Mouse (Mus musculus) midbrain, embryonic 16.5 days (tissue): ENCODE results near the gene Capn3. TPM values are rescaled to one million over a fixed set of nuclear protein-coding genes. Genes with fewer than 3 reads are reported as not detected.

Experiments
- ATAC-seq: fragments of 200-750 bp; cut with Nextera tagmentation; 2 replicates; pipeline ENCODE4 v1.8.0; 2017; ENCODE audit warnings: moderate TSS enrichment
- H3K27ac ChIP-seq: fragments of 300-500 bp; sonication (generic); 2 replicates; pipeline ENCODE4 v1.5.1; 2014; ENCODE audit warnings: mild to moderate bottlenecking, low read length, mixed read lengths
- H3K27me3 ChIP-seq: fragments of 300-500 bp; sonication (generic); 2 replicates; pipeline ENCODE4 v1.6.1; 2014; ENCODE audit warnings: low read depth, low read length, mixed read lengths; ENCODE audit not compliant: control insufficient read depth, insufficient read depth
- H3K36me3 ChIP-seq: fragments of 300-500 bp; sonication (generic); 2 replicates; pipeline ENCODE4 v1.6.1; 2014; ENCODE audit warnings: mild to moderate bottlenecking, low read length, moderate library complexity, mixed read lengths; ENCODE audit not compliant: control insufficient read depth, insufficient read depth
- H3K4me1 ChIP-seq: fragments of 300-500 bp; sonication (generic); 2 replicates; pipeline ENCODE4 v1.6.1; 2014; ENCODE audit warnings: mild to moderate bottlenecking, low read length, mixed read lengths; ENCODE audit not compliant: control insufficient read depth, insufficient read depth
- H3K4me2 ChIP-seq: fragments of 300-500 bp; sonication (generic); 2 replicates; pipeline ENCODE4 v1.6.1; 2014; ENCODE audit warnings: mild to moderate bottlenecking, low read length, mixed read lengths
- H3K4me3 ChIP-seq: fragments of 300-500 bp; sonication (generic); 2 replicates; pipeline ENCODE4 v1.5.1; 2014; ENCODE audit warnings: low read depth, mild to moderate bottlenecking, low read length, moderate library complexity, mixed read lengths
- H3K9ac ChIP-seq: fragments of 300-500 bp; sonication (generic); 2 replicates; pipeline ENCODE4 v1.6.1; 2014; ENCODE audit warnings: low read depth, low read length, mixed read lengths
- H3K9me3 ChIP-seq: fragments of 300-500 bp; sonication (generic); replicated peaks from 2 replicates; pipeline ENCODE4 v1.6.1; 2014; ENCODE audit warnings: mild to moderate bottlenecking, low read length, mixed read lengths; ENCODE audit not compliant: control insufficient read depth, poor library complexity, severe bottlenecking
- WGBS: fragments of 180-500 bp; shearing (Covaris S2); extraction: QIAGEN DNeasy Blood & Tissue Kit; methylation state at CpG from one replicate; pipeline ENCODE4 v1.1.7; 2014; 5-methylcytosine and 5-hydroxymethylcytosine counted together
- polyA plus RNA-seq: library from polyadenylated mRNA; unstranded; fragments of >200 nt; fragmentation: Nextera tagmentation; extraction: Ambion mirVana; gene quantifications from 2 replicates; pipeline ENCODE4 v1.2.1, GENCODE M21; 2015

Capn3 gene
- polyA plus RNA-seq, 1 experiment from 2014 or later = 0.53 TPM

DNA sequence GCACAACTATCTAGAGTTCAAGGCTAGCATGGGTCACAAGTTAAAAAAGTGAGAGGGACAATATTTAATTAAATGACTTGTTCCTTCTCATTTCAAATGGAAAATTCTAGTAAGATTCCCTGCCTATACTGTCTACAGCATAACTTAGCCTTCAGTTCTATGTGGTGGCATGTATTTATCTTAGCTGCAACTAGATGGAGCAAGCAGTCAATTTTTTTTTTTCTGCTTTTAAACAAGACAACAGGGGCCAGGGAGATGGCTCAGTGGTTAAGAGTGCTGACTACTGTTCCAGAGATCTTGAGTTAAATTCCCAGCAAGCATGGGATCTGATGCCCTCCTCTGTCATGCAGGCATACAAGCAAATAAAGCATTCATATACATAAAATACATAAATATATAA lies 73.7 kb downstream of the Capn3 start:
- H3K4me1 ChIP-seq = no peaks in the 10 kb centered on the region
- no peak overlapping the region for H3K27ac ChIP-seq
- no peak for ATAC-seq
- H3K4me2 ChIP-seq = no peak overlapping the region
- H3K9ac ChIP-seq = no peak overlapping the region
- H3K4me3 ChIP-seq = no peak overlapping the region
- H3K27me3 ChIP-seq = no peaks in the 10 kb centered on the region
- peaks cover 42% of the 10 kb centered on the region for H3K36me3 ChIP-seq
- no peaks in the 10 kb centered on the region for H3K9me3 ChIP-seq

DNA sequence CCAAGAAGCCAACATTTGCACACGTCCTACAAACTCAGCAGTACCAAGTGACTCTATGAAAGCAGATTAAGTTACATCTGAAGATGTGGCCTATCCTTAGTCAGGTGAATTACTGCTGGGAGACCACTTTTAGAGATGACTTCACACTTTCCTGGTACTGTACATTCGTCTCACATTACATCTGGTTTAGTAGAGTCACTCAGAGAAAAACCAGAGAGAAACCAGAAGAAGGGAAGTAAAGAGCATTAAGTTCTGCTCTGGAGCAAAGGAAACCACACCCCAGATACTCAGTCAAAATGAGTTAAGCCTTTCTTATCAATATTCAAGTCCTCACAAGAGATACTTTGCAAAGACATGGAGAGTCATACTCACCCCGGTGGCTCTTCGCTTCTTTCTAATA lies 75.4 kb downstream of the Capn3 start:
- Histone ChIP-seq H3K9me3 (no peaks in the 10 kb centered on the region), H3K4me3 (no peak overlapping the region), H3K27me3 (no peaks in the 10 kb centered on the region), H3K9ac (no peak overlapping the region), H3K27ac (no peak overlapping the region), H3K4me1 (no peaks in the 10 kb centered on the region), H3K36me3 (peaks cover 46% of the 10 kb centered on the region), H3K4me2 (no peak overlapping the region)
- WGBS = 96% methylated on average over 4 of the region's 4 CpGs
- no peak for ATAC-seq

DNA sequence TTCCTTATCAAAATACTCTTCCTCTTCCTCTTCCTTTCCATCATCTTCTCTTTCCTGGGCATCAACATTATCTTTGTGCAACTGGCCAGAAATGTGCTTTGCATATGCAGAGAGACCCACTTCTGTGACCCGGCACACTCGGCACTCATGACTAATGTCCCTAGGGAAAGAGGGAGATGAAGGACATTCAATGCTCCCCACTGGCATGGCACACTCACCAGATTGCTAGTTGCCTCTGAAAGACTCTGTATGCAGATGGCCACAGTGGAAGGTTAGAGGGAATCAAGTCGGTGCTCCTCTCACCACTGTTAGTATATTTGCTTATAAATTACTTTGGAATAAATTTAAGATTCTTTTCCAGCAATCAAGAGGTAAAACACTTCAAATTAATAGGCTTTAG lies 83.5 kb downstream of the Capn3 start:
- H3K9me3 ChIP-seq = no peaks in the 10 kb centered on the region
- H3K4me2 ChIP-seq = no peak overlapping the region
- 0 out of 2 replicates have a peak overlapping the region, but pooled peaks have one; percentile 9 for H3K27ac ChIP-seq
- no peak overlapping the region for H3K9ac ChIP-seq
- H3K4me1 ChIP-seq = peaks cover 4% of the 10 kb centered on the region; the same call in 1 of the 2 replicates
- H3K4me3 ChIP-seq = no peak overlapping the region
- ATAC-seq = no peak
- no peaks in the 10 kb centered on the region for H3K27me3 ChIP-seq
- H3K36me3 ChIP-seq = peaks cover 14% of the 10 kb centered on the region
- WGBS = 39% methylated on average over 3 of the region's 3 CpGs

DNA sequence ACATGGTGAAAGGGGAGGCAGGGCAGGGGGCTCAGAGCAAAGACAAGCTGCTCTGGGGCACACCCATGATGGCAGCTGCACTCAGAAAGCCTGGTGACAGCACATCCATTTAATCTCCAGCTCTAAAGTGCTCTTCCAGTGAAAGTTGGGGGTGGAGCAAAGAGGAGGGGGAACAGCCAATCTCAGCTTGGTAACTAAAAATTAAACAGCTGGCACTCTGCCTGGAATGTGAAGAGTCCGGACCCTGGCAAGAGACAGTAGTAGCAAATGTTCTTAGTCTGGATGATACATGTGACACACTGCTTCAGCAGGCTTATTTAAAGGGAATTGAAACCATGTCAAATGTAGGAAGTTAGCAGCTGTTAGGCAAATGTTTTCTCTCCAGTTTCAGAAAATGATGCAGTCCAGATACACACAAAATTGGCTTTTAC lies 84.0 kb downstream of the Capn3 start:
- peak; percentile 64; the same call in 1 of the 2 replicates for ATAC-seq
- H3K9me3 ChIP-seq = no peaks in the 10 kb centered on the region
- no peak overlapping the region for H3K4me3 ChIP-seq
- peaks cover 4% of the 10 kb centered on the region; the same call in 1 of the 2 replicates for H3K4me1 ChIP-seq
- H3K36me3 ChIP-seq = peaks cover 12% of the 10 kb centered on the region
- 0 out of 2 replicates have a peak overlapping the region, but pooled peaks have one; percentile 9 for H3K27ac ChIP-seq
- H3K9ac ChIP-seq = no peak overlapping the region
- 13% methylated on average over 1 of the region's 1 CpGs for WGBS
- H3K4me2 ChIP-seq = no peak overlapping the region
- H3K27me3 ChIP-seq = no peaks in the 10 kb centered on the region

DNA sequence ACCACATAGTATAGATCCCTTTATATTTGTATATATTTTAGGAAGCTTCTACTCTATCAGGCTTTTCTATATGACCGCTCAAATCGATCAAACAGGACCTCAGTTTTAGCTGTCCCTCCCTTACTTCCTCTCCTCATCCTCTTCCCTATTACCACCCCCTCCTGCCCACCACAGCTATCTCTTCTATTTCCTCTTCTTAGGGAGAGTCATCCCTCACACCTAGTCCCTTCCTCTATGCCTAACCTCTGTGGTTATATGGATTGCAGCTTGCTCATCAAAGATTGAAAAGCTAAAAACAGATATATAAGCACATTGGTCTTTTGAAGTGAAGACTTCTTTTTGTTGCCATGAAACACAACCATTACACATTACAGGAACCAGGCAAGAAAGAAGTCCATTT lies 88.9 kb downstream of the Capn3 start:
- no peak for ATAC-seq
- peaks cover 14% of the 10 kb centered on the region; the same call in 1 of the 2 replicates for H3K36me3 ChIP-seq
- H3K4me2 ChIP-seq = no peak overlapping the region
- H3K4me1 ChIP-seq = peaks cover 2% of the 10 kb centered on the region; the same call in 1 of the 2 replicates
- no peak overlapping the region for H3K9ac ChIP-seq
- H3K9me3 ChIP-seq = no peaks in the 10 kb centered on the region
- H3K4me3 ChIP-seq = no peak overlapping the region
- 98% methylated on average over 2 of the region's 2 CpGs for WGBS
- no peak overlapping the region for H3K27ac ChIP-seq
- H3K27me3 ChIP-seq = no peaks in the 10 kb centered on the region

Other genes with a start within 250 kb of the Capn3 start
- 5.7 and 6.7 TPM in 2 replicates for gene Pla2g4e, start 210.7 kb upstream of the Capn3 start, polyA plus RNA-seq
- gene Pla2g4d, start 166.8 kb upstream of the Capn3 start, polyA plus RNA-seq = 0.08 TPM in 1 of 2 replicates, not detected in the other
- gene Pla2g4f, start 141.9 kb upstream of the Capn3 start, polyA plus RNA-seq = not detected in 2 replicates
- 48.9 and 49.2 TPM in 2 replicates for gene Vps39, start 102.9 kb upstream of the Capn3 start, polyA plus RNA-seq
- 8.6 and 9.8 TPM in 2 replicates for gene Ganc, start 52.1 kb upstream of the Capn3 start, polyA plus RNA-seq
- 5.6 and 6.8 TPM in 2 replicates for gene Tmem87a, start 51.9 kb upstream of the Capn3 start, polyA plus RNA-seq
- 33.6 and 33.7 TPM in 2 replicates for gene Zfp106, start 107.8 kb downstream of the Capn3 start, polyA plus RNA-seq
- 15.0 and 17.2 TPM in 2 replicates for gene Snap23, start 111.7 kb downstream of the Capn3 start, polyA plus RNA-seq
- 25.0 and 26.6 TPM in 2 replicates for gene Haus2, start 153.4 kb downstream of the Capn3 start, polyA plus RNA-seq
- gene Lrrc57, start 153.5 kb downstream of the Capn3 start, polyA plus RNA-seq = 30.0 and 32.3 TPM in 2 replicates
- gene Stard9, start 173.1 kb downstream of the Capn3 start, polyA plus RNA-seq = 3.5 and 4.3 TPM in 2 replicates